Mouse (Mus musculus) forebrain, embryonic 11.5 days (tissue): ENCODE results near the gene Senp6. TPM values are rescaled to one million over a fixed set of nuclear protein-coding genes. Genes with fewer than 3 reads are reported as not detected.
A peak's percentile ranks its signal among the peaks of the same experiment; 100 is the strongest.

Experiments
- ATAC-seq: fragments of 200-750 bp; cut with Nextera tagmentation; replicated peaks from 2 replicates; pipeline ENCODE4 v1.8.0; 2017; ENCODE audit warnings: moderate TSS enrichment; ENCODE audit not compliant: low FRiP score
- DNase-seq: peaks from one replicate; pipeline ENCODE4 v3.0.0-alpha.2; 2017; ENCODE audit warnings: low spot score
- H3K27ac ChIP-seq: fragments of 300-500 bp; sonication (generic); 2 replicates; pipeline ENCODE4 v1.5.1; 2014; ENCODE audit warnings: low read depth, low read length
- H3K27me3 ChIP-seq: fragments of 300-500 bp; sonication (generic); 2 replicates; pipeline ENCODE4 v1.6.1; 2014; ENCODE audit warnings: mild to moderate bottlenecking, low read length, mixed read lengths; ENCODE audit not compliant: control insufficient read depth, insufficient read depth
- H3K36me3 ChIP-seq: fragments of 300-500 bp; sonication (generic); 2 replicates; pipeline ENCODE4 v1.6.1; 2014; ENCODE audit warnings: mild to moderate bottlenecking, low read length, moderate library complexity, mixed read lengths; ENCODE audit not compliant: control insufficient read depth, insufficient read depth
- H3K4me1 ChIP-seq: fragments of 300-500 bp; sonication (generic); replicated peaks from 2 replicates; pipeline ENCODE4 v1.6.1; 2014; ENCODE audit warnings: low read length, mixed read lengths; ENCODE audit not compliant: control insufficient read depth, insufficient read depth
- H3K4me2 ChIP-seq: fragments of 300-500 bp; sonication (generic); 2 replicates; pipeline ENCODE4 v1.6.1; 2014; ENCODE audit warnings: low read depth, mild to moderate bottlenecking, low read length, moderate library complexity, mixed read lengths; ENCODE audit not compliant: severe bottlenecking
- H3K4me3 ChIP-seq: fragments of 300-500 bp; sonication (generic); 2 replicates; pipeline ENCODE4 v1.5.1; 2014; ENCODE audit warnings: low read depth, low read length
- H3K9ac ChIP-seq: fragments of 300-500 bp; sonication (generic); 2 replicates; pipeline ENCODE4 v1.6.1; 2014; ENCODE audit warnings: low read length
- H3K9me3 ChIP-seq: fragments of 300-500 bp; sonication (generic); 2 replicates; pipeline ENCODE4 v1.6.1; 2016; ENCODE audit warnings: low read length, mixed read lengths; ENCODE audit not compliant: control insufficient read depth
- WGBS: fragments of 180-500 bp; shearing (Covaris S2); extraction: QIAGEN DNeasy Blood & Tissue Kit; methylation state at CpG from one replicate; pipeline ENCODE4 v1.1.7; 2014; 5-methylcytosine and 5-hydroxymethylcytosine counted together
- polyA plus RNA-seq: library from polyadenylated mRNA; unstranded; fragments of >200 nt; fragmentation: Nextera tagmentation; extraction: Ambion mirVana; gene quantifications from 2 replicates; pipeline ENCODE4 v1.2.1, GENCODE M21; 2014

The Senp6 gene
- polyA plus RNA-seq, 1 experiment from 2014 or later: 65.9 TPM

GRCm38 (mm10) chr9:80181692-80182091 lies 115.0 kb downstream of the Senp6 start:
- no peaks in the 10 kb centered on the region for H3K9me3 ChIP-seq

GRCm38 (mm10) chr9:80184138-80184537 lies 117.4 kb downstream of the Senp6 start:
- no peak overlapping the region for H3K4me3 ChIP-seq
- H3K9me3 ChIP-seq: no peaks in the 10 kb centered on the region
- H3K36me3 ChIP-seq: no peaks in the 10 kb centered on the region
- no peak overlapping the region for H3K9ac ChIP-seq
- no peak for ATAC-seq
- WGBS: 72% methylated on average over 5 of the region's 5 CpGs
- DNase-seq: no peak
- peaks cover 5% of the 10 kb centered on the region; the same call in 1 of the 2 replicates for H3K4me1 ChIP-seq
- H3K27me3 ChIP-seq: no peaks in the 10 kb centered on the region
- H3K27ac ChIP-seq: no peak overlapping the region
- 0 out of 2 replicates have a peak overlapping the region, but pooled peaks have one; percentile 11 for H3K4me2 ChIP-seq

More at GRCm38 (mm10) chr9:80181692-80182091, 115.0 kb downstream of the Senp6 start:
- Histone ChIP-seq H3K27me3 (no peaks in the 10 kb centered on the region), H3K4me2 (no peak overlapping the region), H3K27ac (no peak overlapping the region), H3K4me3 (no peak overlapping the region), H3K9ac (no peak overlapping the region), H3K4me1 (no peaks in the 10 kb centered on the region), H3K36me3 (no peaks in the 10 kb centered on the region)
- no peak for ATAC-seq
- no peak for DNase-seq
- 95% methylated on average over 1 of the region's 1 CpGs for WGBS

- no peak overlapping the region for H3K4me3 ChIP-seq
- 46% methylated on average over 3 of the region's 3 CpGs for WGBS
- no peaks in the 10 kb centered on the region for H3K27me3 ChIP-seq
- no peak for ATAC-seq
- no peak for DNase-seq
- H3K9ac ChIP-seq: no peak overlapping the region
- no peak overlapping the region for H3K4me2 ChIP-seq
- no peaks in the 10 kb centered on the region for H3K36me3 ChIP-seq
- no peaks in the 10 kb centered on the region for H3K9me3 ChIP-seq
- no peak overlapping the region for H3K27ac ChIP-seq
- peaks cover 5% of the 10 kb centered on the region; the same call in 1 of the 2 replicates for H3K4me1 ChIP-seq
Measured at GRCm38 (mm10) chr9:80185737-80186136, 119.0 kb downstream of the Senp6 start.

GRCm38 (mm10) chr9:80186693-80187092 lies 120.0 kb downstream of the Senp6 start:
- Histone ChIP-seq H3K4me2 (no peak overlapping the region), H3K36me3 (no peaks in the 10 kb centered on the region), H3K27me3 (no peaks in the 10 kb centered on the region), H3K4me3 (no peak overlapping the region), H3K4me1 (peaks cover 5% of the 10 kb centered on the region; the same call in 1 of the 2 replicates), H3K9me3 (no peaks in the 10 kb centered on the region), H3K9ac (no peak overlapping the region), H3K27ac (no peak overlapping the region)
- 95% methylated on average over 8 of the region's 8 CpGs for WGBS
- no peak for ATAC-seq
- DNase-seq: no peak

- no peaks in the 10 kb centered on the region for H3K9me3 ChIP-seq
- peaks cover 5% of the 10 kb centered on the region; the same call in 1 of the 2 replicates for H3K4me1 ChIP-seq
- H3K9ac ChIP-seq: no peak overlapping the region
- DNase-seq (no peak), ATAC-seq (peak; percentile 80)
- WGBS: 24% methylated on average over 5 of the region's 5 CpGs
- no peak overlapping the region for H3K4me3 ChIP-seq
- no peaks in the 10 kb centered on the region for H3K27me3 ChIP-seq
- no peaks in the 10 kb centered on the region for H3K36me3 ChIP-seq
- H3K4me2 ChIP-seq: no peak overlapping the region
- no peak overlapping the region for H3K27ac ChIP-seq
Measured at GRCm38 (mm10) chr9:80188324-80188893, 121.7 kb downstream of the Senp6 start.

- Histone ChIP-seq H3K36me3 (no peaks in the 10 kb centered on the region), H3K4me3 (no peak overlapping the region), H3K9ac (no peak overlapping the region), H3K9me3 (no peaks in the 10 kb centered on the region), H3K4me2 (no peak overlapping the region), H3K4me1 (peaks cover 7% of the 10 kb centered on the region; the same call in 1 of the 2 replicates), H3K27me3 (no peaks in the 10 kb centered on the region), H3K27ac (no peak overlapping the region)
- ATAC-seq: no peak
- DNase-seq: no peak
- WGBS: 79% methylated on average over 6 of the region's 6 CpGs
Measured at GRCm38 (mm10) chr9:80191240-80191639, 124.5 kb downstream of the Senp6 start.

- H3K36me3 ChIP-seq: no peaks in the 10 kb centered on the region
- WGBS: 87% methylated on average over 10 of the region's 10 CpGs
- no peak overlapping the region for H3K4me3 ChIP-seq
- H3K27ac ChIP-seq: no peak overlapping the region
- no peak for DNase-seq
- no peak overlapping the region for H3K4me2 ChIP-seq
- H3K27me3 ChIP-seq: no peaks in the 10 kb centered on the region
- ATAC-seq: no peak
- no peak overlapping the region for H3K9ac ChIP-seq
- H3K4me1 ChIP-seq: peaks cover 12% of the 10 kb centered on the region; the same call in 1 of the 2 replicates
- H3K9me3 ChIP-seq: no peaks in the 10 kb centered on the region
Measured at GRCm38 (mm10) chr9:80192324-80192723, 125.6 kb downstream of the Senp6 start.

DNA sequence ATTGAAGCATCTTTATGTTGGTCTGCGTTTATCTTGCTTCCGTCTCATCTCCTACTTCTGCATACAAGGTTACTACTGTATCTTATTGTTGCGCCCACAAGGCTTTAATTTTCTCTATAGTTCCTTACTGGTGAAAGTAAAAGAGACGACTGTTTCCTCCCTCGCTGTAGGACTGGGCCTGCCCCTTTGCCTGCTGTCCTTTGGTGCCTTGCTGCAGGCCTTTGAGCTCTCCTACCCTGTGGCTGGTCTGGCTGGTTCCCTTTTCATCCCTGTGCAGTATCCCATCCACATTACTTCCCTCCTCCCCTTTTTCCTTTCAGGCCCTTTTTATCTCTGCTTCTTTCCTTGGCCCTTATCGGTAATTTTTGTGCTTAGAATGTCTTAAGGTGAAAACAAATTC lies 127.7 kb downstream of the Senp6 start:
- H3K9ac ChIP-seq: no peak overlapping the region
- no peaks in the 10 kb centered on the region for H3K27me3 ChIP-seq
- H3K4me3 ChIP-seq: no peak overlapping the region
- H3K4me2 ChIP-seq: no peak overlapping the region
- peaks cover 9% of the 10 kb centered on the region; the same call in 1 of the 2 replicates for H3K4me1 ChIP-seq
- no peak for DNase-seq
- 73% methylated on average over 6 of the region's 6 CpGs for WGBS
- no peak overlapping the region for H3K27ac ChIP-seq
- ATAC-seq: no peak
- H3K9me3 ChIP-seq: no peaks in the 10 kb centered on the region
- no peaks in the 10 kb centered on the region for H3K36me3 ChIP-seq
